Mouse (Mus musculus): ENCODE results near the gene Gm49405.

- TF ChIP-seq CTCF (IDR thresholded peaks at IDR 0.05; ENCODE audit: low read depth) = peak; percentile 78
- TF ChIP-seq EP300 (optimal IDR thresholded peaks at IDR 0.05) = peak; percentile 96
Measured at GRCm38 (mm10) chr19:4045966-4046865, 45.8 kb downstream of the Gm49405 start, which contains the start of gene Gstp2.
